8 mouse cellular contexts compared by ENCODE assay signal in genomic region chr5:121592064-121592815, GRCm38 (mm10). TPM values are rescaled to one million over a fixed set of nuclear protein-coding genes. Genes with fewer than 3 reads are reported as not detected.
DNase-seq lines count a peak whose midpoint lies in the region; ATAC-seq and TF ChIP-seq lines count a peak whose summit lies in the region.

No protein-coding gene starts in this region.

- peaks cover 4% of the 10 kb centered on the region for H3K36me3 ChIP-seq in liver, adult 2 months (ENCODE audit: control insufficient read depth, insufficient read depth, low read length)
- 0 out of 2 replicates have a peak, but pooled peaks cover 6% of the 10 kb centered on the region for H3K36me3 ChIP-seq in embryonic facial prominence, embryonic 13.5 days
- peaks cover 11% of the 10 kb centered on the region; the same call in 1 of the 2 replicates for H3K36me3 ChIP-seq in limb, embryonic 10.5 days
- H3K36me3 ChIP-seq in neural tube, embryonic 14.5 days (ENCODE audit: control insufficient read depth, insufficient read depth, low read length), result no peaks in the 10 kb centered on the region

- no peak for DNase-seq in liver, adult 2 months (ENCODE audit: extremely low read depth, low read depth, low spot score)
- DNase-seq in liver, result no peak
- DNase-seq in limb, embryonic 10.5 days (ENCODE audit: low spot score), result no peak
- DNase-seq in cerebellum, adult 11-12 months, result no peak
- DNase-seq in urinary bladder, postnatal 25 days (ENCODE audit: low spot score), result no peak
- DNase-seq in natural killer cell, adult 2 months (ENCODE audit: low spot score in 2 of 2), result no peak

- peak overlapping the region; percentile 75 for H3K4me2 ChIP-seq in embryonic facial prominence, embryonic 13.5 days
- peak overlapping the region; percentile 77 for H3K4me2 ChIP-seq in neural tube, embryonic 14.5 days (ENCODE audit: low read depth, low read length)

- 4% methylated on average over 11 of the region's 11 CpGs for WGBS in liver, adult 2 months
- 53% methylated on average over 11 of the region's 11 CpGs for WGBS in embryonic facial prominence, embryonic 13.5 days
- 68% methylated on average over 11 of the region's 11 CpGs for WGBS in limb, embryonic 10.5 days
- 68% methylated on average over 11 of the region's 11 CpGs for WGBS in neural tube, embryonic 14.5 days

- H3K27ac ChIP-seq in liver, adult 2 months (replicated peaks; ENCODE audit: insufficient read depth, low read depth, low read length), result peak overlapping the region; percentile 98
- no peak overlapping the region for H3K27ac ChIP-seq in embryonic facial prominence, embryonic 13.5 days
- no peak overlapping the region for H3K27ac ChIP-seq in limb, embryonic 10.5 days
- H3K27ac ChIP-seq in neural tube, embryonic 14.5 days (ENCODE audit: low read depth, low read length), result no peak overlapping the region

- peak overlapping the region; percentile 81 for H3K4me3 ChIP-seq in liver, adult 2 months (ENCODE audit: insufficient read depth, low read depth, low read length)
- H3K4me3 ChIP-seq in embryonic facial prominence, embryonic 13.5 days, result peak overlapping the region; percentile 76
- H3K4me3 ChIP-seq in limb, embryonic 10.5 days, result peak overlapping the region; percentile 74
- H3K4me3 ChIP-seq in neural tube, embryonic 14.5 days (ENCODE audit: low read depth, low read length), result peak overlapping the region; percentile 46

- H3K79me2 ChIP-seq in liver, adult 2 months (ENCODE audit: control insufficient read depth, insufficient read depth, low read length), result peaks cover 31% of the 10 kb centered on the region

- H3K27me3 ChIP-seq in liver, adult 2 months (ENCODE audit: control insufficient read depth, insufficient read depth, low read length), result no peaks in the 10 kb centered on the region
- H3K27me3 ChIP-seq in embryonic facial prominence, embryonic 13.5 days, result no peaks in the 10 kb centered on the region
- H3K27me3 ChIP-seq in limb, embryonic 10.5 days (ENCODE audit: low read depth, poor library complexity, severe bottlenecking), result no peaks in the 10 kb centered on the region
- H3K27me3 ChIP-seq in neural tube, embryonic 14.5 days (ENCODE audit: control insufficient read depth, insufficient read depth, low read length), result no peaks in the 10 kb centered on the region

- TF ChIP-seq POLR2A in liver, adult 2 months (IDR thresholded peaks at IDR 0.05; ENCODE audit: extremely low read depth, insufficient read depth, low read length), result no peak

- no peak for TF ChIP-seq CTCF in liver, adult 2 months (IDR thresholded peaks at IDR 0.05; ENCODE audit: low read depth, low read length)

- no peak for ATAC-seq in embryonic facial prominence, embryonic 13.5 days (ENCODE audit: insufficient number of reproducible peaks, insufficient read depth, low FRiP score, low TSS enrichment, low read depth)
- ATAC-seq in neural tube, embryonic 14.5 days (ENCODE audit: low read depth), result no peak

- peak overlapping the region; percentile 66 for H3K9ac ChIP-seq in liver, adult 2 months (ENCODE audit: low read depth, low read length)
- H3K9ac ChIP-seq in embryonic facial prominence, embryonic 13.5 days, result peak overlapping the region; percentile 78; the same call in 1 of the 2 replicates
- no peak overlapping the region for H3K9ac ChIP-seq in neural tube, embryonic 14.5 days (replicated peaks; ENCODE audit: low read depth, low read length)

- H3K9me3 ChIP-seq in embryonic facial prominence, embryonic 13.5 days, result no peaks in the 10 kb centered on the region
- no peaks in the 10 kb centered on the region for H3K9me3 ChIP-seq in limb, embryonic 10.5 days (replicated peaks)
- no peaks in the 10 kb centered on the region for H3K9me3 ChIP-seq in neural tube, embryonic 14.5 days (ENCODE audit: control insufficient read depth, low read length)

- H3K4me1 ChIP-seq in liver, adult 2 months (ENCODE audit: control insufficient read depth, insufficient read depth, low read length), result peaks cover 30% of the 10 kb centered on the region
- H3K4me1 ChIP-seq in embryonic facial prominence, embryonic 13.5 days, result peaks cover 29% of the 10 kb centered on the region
- H3K4me1 ChIP-seq in limb, embryonic 10.5 days, result peaks cover 36% of the 10 kb centered on the region
- H3K4me1 ChIP-seq in neural tube, embryonic 14.5 days (ENCODE audit: control insufficient read depth, insufficient read depth, low read length), result peaks cover 10% of the 10 kb centered on the region; the same call in 1 of the 2 replicates

RNA-seq across cellular contexts. Expression of gene Aldh2, which starts 1.4 kb away (rescaled TPM):
- 1,488 and 1,502 TPM in 2 replicates for total RNA-seq in liver, adult 2 months (2014; rRNA removed)
- polyA plus RNA-seq in liver, adult 2 months (2012; rRNA removed), result 3,750 and 4,351 TPM in 2 replicates
- 259 and 281 TPM in 2 replicates for polyA plus RNA-seq in embryonic facial prominence, embryonic 13.5 days (2015; fragmentation: Nextera tagmentation; extraction: Ambion mirVana)
- polyA plus RNA-seq in limb, embryonic 10.5 days (2016; fragmentation: Nextera tagmentation; extraction: Ambion mirVana), result 153 and 163 TPM in 2 replicates
- 39.0 and 66.5 TPM in 2 replicates for polyA plus RNA-seq in neural tube, embryonic 14.5 days (2014; fragmentation: Nextera tagmentation; extraction: Ambion mirVana)

RNA-seq across cellular contexts. Expression of gene Acad12, which starts 26.5 kb away (rescaled TPM):
- 9.6 and 14.4 TPM in 2 replicates for total RNA-seq in liver, adult 2 months (2014; rRNA removed)
- polyA plus RNA-seq in liver, adult 2 months (2012; rRNA removed), result 9.1 and 10.1 TPM in 2 replicates
- polyA plus RNA-seq in embryonic facial prominence, embryonic 13.5 days (2015; fragmentation: Nextera tagmentation; extraction: Ambion mirVana), result 1.2 and 1.9 TPM in 2 replicates
- 2.6 and 3.5 TPM in 2 replicates for polyA plus RNA-seq in limb, embryonic 10.5 days (2016; fragmentation: Nextera tagmentation; extraction: Ambion mirVana)
- 1.1 and 2.1 TPM in 2 replicates for polyA plus RNA-seq in neural tube, embryonic 14.5 days (2014; fragmentation: Nextera tagmentation; extraction: Ambion mirVana)

RNA-seq across cellular contexts. Expression of gene Mapkapk5, which starts 46.5 kb away (rescaled TPM):
- total RNA-seq in liver, adult 2 months (2014; rRNA removed), result 39.0 and 40.1 TPM in 2 replicates
- 16.8 and 21.7 TPM in 2 replicates for polyA plus RNA-seq in liver, adult 2 months (2012; rRNA removed)
- polyA plus RNA-seq in embryonic facial prominence, embryonic 13.5 days (2015; fragmentation: Nextera tagmentation; extraction: Ambion mirVana), result 49.4 and 55.2 TPM in 2 replicates
- polyA plus RNA-seq in limb, embryonic 10.5 days (2016; fragmentation: Nextera tagmentation; extraction: Ambion mirVana), result 50.3 and 60.3 TPM in 2 replicates
- 69.8 and 75.5 TPM in 2 replicates for polyA plus RNA-seq in neural tube, embryonic 14.5 days (2014; fragmentation: Nextera tagmentation; extraction: Ambion mirVana)

RNA-seq across cellular contexts. Expression of gene Adam1a, which starts 47.0 kb away (rescaled TPM):
- 2.5 and 2.8 TPM in 2 replicates for total RNA-seq in liver, adult 2 months (2014; rRNA removed)
- polyA plus RNA-seq in liver, adult 2 months (2012; rRNA removed), result 0.85 and 1.4 TPM in 2 replicates
- 2.3 and 2.5 TPM in 2 replicates for polyA plus RNA-seq in embryonic facial prominence, embryonic 13.5 days (2015; fragmentation: Nextera tagmentation; extraction: Ambion mirVana)
- polyA plus RNA-seq in limb, embryonic 10.5 days (2016; fragmentation: Nextera tagmentation; extraction: Ambion mirVana), result 0.90 and 1.3 TPM in 2 replicates
- 6.8 and 6.9 TPM in 2 replicates for polyA plus RNA-seq in neural tube, embryonic 14.5 days (2014; fragmentation: Nextera tagmentation; extraction: Ambion mirVana)

RNA-seq across cellular contexts. Expression of gene Gm42878, which starts 47.0 kb away (rescaled TPM):
- 0.09 TPM in 1 of 2 replicates, not detected in the other for total RNA-seq in liver, adult 2 months (2014; rRNA removed)
- not detected in 2 replicates for polyA plus RNA-seq in liver, adult 2 months (2012; rRNA removed)
- polyA plus RNA-seq in embryonic facial prominence, embryonic 13.5 days (2015; fragmentation: Nextera tagmentation; extraction: Ambion mirVana), result not detected in 2 replicates
- polyA plus RNA-seq in limb, embryonic 10.5 days (2016; fragmentation: Nextera tagmentation; extraction: Ambion mirVana), result not detected in 2 replicates
- polyA plus RNA-seq in neural tube, embryonic 14.5 days (2014; fragmentation: Nextera tagmentation; extraction: Ambion mirVana), result not detected in 2 replicates

Comparison
In these comparisons a context has a peak if more than half of its experiments do, and no peak if none do; other contexts are left out.
1. RNA of gene Aldh2, which starts 1.4 kb away (polyA plus RNA-seq): 3,750 to 4,351 TPM in liver, adult 2 months; 259 to 281 TPM in embryonic facial prominence, embryonic 13.5 days, 153 to 163 TPM in limb, embryonic 10.5 days and 39.0 to 66.5 TPM in neural tube, embryonic 14.5 days; every median in the first group is over 10 times any median in the second.
2. Peak in every context shown above with its lines, with median percentiles within 50 percentile points of each other: H3K4me3 ChIP-seq.